Mouse (Mus musculus) heart, adult 18-20 months (tissue): ENCODE results near the gene Igf2bp2. TPM values are rescaled to one million over a fixed set of nuclear protein-coding genes. Genes with fewer than 3 reads are reported as not detected.

Experiments
- DNase-seq, 2 experiments: peaks; one replicate each; pipeline ENCODE4 v3.0.0; 2021 to 2022; ENCODE audit warnings: mixed read lengths in 1 of 2
- total RNA-seq, 2 experiments: library from RNA; stranded (reverse); gene quantifications; 2 replicates each; pipeline ENCODE4 v1.2.3; 2021

Gene Igf2bp2
- total RNA-seq, 2 experiments from 2014 or later: 4.1 to 6.1 TPM

- DNase-seq: no peak
These were observed 124.5 kb downstream of the Igf2bp2 start for GRCm38 (mm10) chr16:22038554-22038953.

GRCm38 (mm10) chr16:22027474-22027873 is 135.6 kb downstream of the Igf2bp2 start:
- DNase-seq: no peak

- peak in 1 of 2 experiments; percentile 26 for DNase-seq
These were observed 141.0 kb downstream of the Igf2bp2 start for GRCm38 (mm10) chr16:22022122-22022521.

- DNase-seq: no peak
These were observed 147.5 kb downstream of the Igf2bp2 start for GRCm38 (mm10) chr16:22015569-22015968.

GRCm38 (mm10) chr16:22009596-22009995 is 153.5 kb downstream of the Igf2bp2 start:
- DNase-seq: no peak

GRCm38 (mm10) chr16:22009099-22009584 is 154.0 kb downstream of the Igf2bp2 start, which contains the start of gene Senp2:
Gene Senp2, plus strand, starts transcription at chr16:22009484.
- peak; percentile 100 for DNase-seq

Other genes starting within 250 kb of the Igf2bp2 start
- gene Tmem41a, start 215.7 kb downstream of the Igf2bp2 start, total RNA-seq: 10 to 100 TPM; 11.6 to 14.0 TPM
- under 1 TPM in 1 of 2 experiments, not detected in 1; 0.39 TPM for gene Liph, start 167.6 kb downstream of the Igf2bp2 start, total RNA-seq
- 10 to 100 TPM; 24.2 to 25.9 TPM for gene Senp2, start 153.8 kb downstream of the Igf2bp2 start, total RNA-seq
- 10 to 100 TPM; 42.2 to 47.8 TPM for gene Tra2b, start 102.7 kb upstream of the Igf2bp2 start, total RNA-seq